Mouse (Mus musculus) ES-CJ7 (cell line): ENCODE data around the gene Dkk3.
A peak's percentile ranks its signal among the peaks of the same experiment; 100 is the strongest.

Experiments
- DNase-seq: peaks from one replicate; pipeline ENCODE4 v3.0.0; 2011; ENCODE audit warnings: low read depth, low spot score

The Dkk3 gene

DNA sequence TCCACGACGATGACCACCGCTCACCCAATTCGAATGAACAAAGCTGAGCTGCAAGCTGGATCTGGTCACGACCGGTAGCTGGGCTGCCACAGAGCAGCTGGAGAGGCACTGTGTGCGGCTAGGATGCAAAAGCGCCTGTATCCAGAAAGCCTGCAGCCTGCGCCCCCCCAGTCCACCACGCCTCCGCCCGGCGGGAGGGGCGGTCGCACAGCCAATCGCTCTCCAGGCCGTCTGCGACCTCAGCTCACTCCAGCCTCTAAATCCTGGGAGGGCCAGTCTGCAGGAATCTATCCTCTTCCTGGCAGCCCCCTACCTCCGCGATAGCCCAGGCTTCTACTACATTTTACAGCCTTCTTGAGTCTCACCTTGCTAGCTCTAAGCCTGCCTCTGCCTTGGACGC is at the start of gene Dkk3:
Dkk3 (minus strand) TSS at position 116 of the 400 bp plus-strand sequence.
- peak; percentile 50 for DNase-seq

- DNase-seq = no peak
These were observed 48.9 kb upstream of the Dkk3 start for GRCm38 (mm10) chr7:112207717-112208116.

DNA sequence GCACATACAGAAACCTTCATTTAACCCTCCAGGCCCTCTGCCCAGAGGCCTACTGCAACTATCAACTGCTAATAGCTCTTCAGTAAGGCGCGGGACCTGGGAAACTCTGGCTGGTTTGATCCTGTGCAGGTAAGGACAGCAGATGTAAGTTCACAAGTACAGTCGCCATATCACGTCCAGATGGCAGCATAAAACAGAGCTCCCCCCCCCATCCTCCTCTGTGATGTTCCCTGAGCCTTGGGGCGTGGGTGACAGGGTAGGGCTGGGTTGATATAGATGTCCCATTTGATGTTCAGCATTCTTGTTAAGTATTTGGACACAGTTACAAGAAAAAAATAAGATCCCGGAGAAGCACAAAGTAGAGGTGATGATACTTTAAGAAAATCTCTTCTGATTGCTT is 46.7 kb upstream of the Dkk3 start:
- DNase-seq = no peak

- DNase-seq = no peak
These were observed 45.6 kb upstream of the Dkk3 start for GRCm38 (mm10) chr7:112204380-112204963.

DNA sequence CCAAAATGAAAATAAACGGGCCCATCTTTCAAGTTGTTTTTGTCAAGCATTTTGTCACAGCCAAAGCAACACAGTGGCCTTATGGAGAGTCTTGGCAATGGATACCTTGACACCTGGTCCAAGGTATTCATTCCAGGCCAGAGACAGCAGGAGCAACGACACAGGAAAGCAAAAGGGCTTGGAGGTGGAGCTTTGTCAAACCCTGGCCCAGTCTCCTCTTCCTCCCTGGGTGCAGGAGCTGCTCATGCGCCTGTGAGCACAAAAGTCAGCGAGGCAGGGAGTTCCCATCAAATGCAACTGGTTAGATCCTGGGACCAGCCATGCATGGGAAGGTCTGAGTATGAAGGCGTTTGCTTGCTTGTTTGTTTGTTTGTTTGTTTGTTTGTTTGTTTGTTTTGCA is 45.1 kb upstream of the Dkk3 start:
- DNase-seq = no peak

GRCm38 (mm10) chr7:112202843-112203242 is 44.0 kb upstream of the Dkk3 start:
- DNase-seq = no peak

DNA sequence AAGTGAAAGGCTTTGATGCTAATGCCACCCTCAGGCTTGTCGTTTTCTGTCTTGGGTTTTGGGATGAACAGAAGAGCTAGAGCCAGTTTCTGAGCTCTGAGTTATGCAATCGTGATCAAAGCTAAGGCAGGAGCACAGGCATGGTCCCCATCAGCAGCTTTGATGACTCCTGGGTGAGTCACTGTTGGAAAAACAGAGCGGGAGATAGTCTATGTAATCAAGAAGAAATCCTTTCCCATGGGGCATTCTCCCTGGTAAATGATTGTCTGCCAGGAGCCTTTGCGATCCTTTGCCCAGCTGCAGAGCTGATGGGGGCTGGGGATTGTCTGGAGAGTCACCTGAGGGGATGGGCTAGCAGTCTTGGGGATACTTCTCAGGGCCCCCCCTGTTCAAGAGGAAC is 43.3 kb upstream of the Dkk3 start:
- DNase-seq = no peak

- no peak for DNase-seq
These were observed 41.9 kb upstream of the Dkk3 start for GRCm38 (mm10) chr7:112200761-112201160.

GRCm38 (mm10) chr7:112199343-112199742 is 40.5 kb upstream of the Dkk3 start:
- no peak for DNase-seq

GRCm38 (mm10) chr7:112197461-112197860 is 38.6 kb upstream of the Dkk3 start:
- no peak for DNase-seq

GRCm38 (mm10) chr7:112194286-112194685 is 35.4 kb upstream of the Dkk3 start:
- DNase-seq = no peak

- DNase-seq = no peak
These were observed 33.9 kb upstream of the Dkk3 start for GRCm38 (mm10) chr7:112192778-112193177.

- no peak for DNase-seq
These were observed 33.4 kb upstream of the Dkk3 start for GRCm38 (mm10) chr7:112192237-112192636.

DNA sequence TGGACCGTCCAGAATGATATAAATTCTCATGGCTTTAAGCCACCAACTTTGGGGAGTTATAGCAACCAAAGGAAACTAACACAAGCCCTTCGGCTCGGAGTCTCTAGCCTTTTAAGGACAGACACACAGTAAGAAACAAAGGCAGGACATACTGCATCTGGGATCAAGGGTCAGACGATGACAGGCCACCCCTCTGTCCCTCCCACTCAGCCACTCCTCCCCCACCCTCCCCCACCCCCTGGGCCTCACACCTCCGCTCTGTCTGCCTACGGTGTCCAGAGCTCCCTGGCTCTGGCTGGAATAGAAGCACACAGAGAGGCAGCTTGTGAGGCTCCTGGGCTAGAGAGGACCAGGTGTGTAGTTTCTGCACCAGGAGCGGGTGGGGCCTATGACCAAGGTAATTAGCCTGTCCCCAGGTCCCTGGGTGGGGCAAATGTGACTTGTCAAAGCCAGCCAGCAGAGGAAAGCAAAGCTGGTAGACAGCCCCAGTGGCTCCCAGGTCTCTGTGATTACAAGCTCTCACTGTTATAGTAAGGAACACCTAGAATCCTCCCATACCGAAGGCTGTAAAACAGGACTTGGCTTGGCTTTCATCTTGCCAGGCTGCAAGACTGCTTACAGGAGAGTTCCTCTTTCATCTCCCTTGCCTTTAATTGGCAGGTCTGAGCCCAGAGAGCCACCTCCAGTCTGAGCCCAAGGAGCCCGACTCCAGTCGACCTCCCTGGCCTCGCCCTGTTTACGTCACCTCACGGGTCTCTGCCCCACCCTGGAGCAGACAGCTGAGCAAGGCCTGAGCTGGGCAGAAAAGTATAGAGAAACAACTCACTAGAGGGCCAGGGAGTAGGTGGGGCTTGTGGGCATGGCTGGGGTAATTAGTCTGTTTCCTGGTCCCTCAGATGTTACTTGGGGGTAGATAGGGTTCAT is 28.9 kb upstream of the Dkk3 start:
- DNase-seq = no peak

DNA sequence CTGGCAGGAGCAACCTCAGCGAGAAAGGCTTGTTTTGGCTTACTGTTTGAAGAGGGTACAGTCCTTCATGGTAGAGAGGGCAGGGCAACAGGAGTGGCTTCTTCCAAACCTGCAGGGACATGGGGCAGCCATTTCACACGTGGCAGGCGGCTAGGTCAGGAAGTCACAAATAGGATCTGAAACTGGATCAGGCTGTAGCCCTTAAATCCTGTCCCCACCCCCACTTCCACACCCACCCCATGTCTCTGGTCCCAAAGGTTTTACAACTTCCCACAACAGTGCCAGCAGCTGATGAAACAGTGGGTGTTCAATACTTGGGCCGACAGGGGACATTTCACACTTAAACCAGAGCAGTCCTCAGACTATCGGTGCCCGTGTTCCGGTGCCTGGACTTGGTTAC is 28.0 kb upstream of the Dkk3 start:
- no peak for DNase-seq

GRCm38 (mm10) chr7:112185226-112185745 is 26.4 kb upstream of the Dkk3 start:
- no peak for DNase-seq

GRCm38 (mm10) chr7:112184519-112185225 is 25.8 kb upstream of the Dkk3 start:
- DNase-seq = no peak

- DNase-seq = peak; percentile 90
These were observed 24.5 kb upstream of the Dkk3 start for GRCm38 (mm10) chr7:112183258-112183841.

DNA sequence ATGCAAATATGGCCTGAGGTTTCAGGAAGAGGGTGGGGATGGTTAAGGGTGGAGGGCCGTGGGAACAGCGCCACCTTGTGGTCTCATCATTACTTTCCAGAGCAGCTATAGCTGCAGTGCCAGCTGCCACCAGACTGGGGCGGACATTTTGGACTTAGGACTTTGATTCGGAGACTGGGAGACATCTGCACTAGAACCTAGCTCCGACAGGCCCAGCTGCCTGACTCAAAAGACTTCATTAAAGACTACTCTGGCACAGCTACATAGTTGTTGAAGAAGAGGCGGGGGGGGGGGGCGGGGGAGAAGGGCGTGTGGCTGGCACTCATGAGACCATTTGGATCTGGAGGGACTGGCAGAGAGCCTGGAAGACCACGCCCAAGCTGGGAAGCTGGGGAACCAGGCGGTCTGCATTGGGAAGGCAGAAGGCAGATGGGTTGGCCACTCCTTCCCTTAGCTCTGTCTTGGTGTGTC is 21.4 kb upstream of the Dkk3 start:
- DNase-seq = peak; percentile 91

GRCm38 (mm10) chr7:112176627-112177026 is 17.8 kb upstream of the Dkk3 start:
- no peak for DNase-seq

- DNase-seq = no peak
These were observed 13.8 kb upstream of the Dkk3 start for GRCm38 (mm10) chr7:112172669-112173068.
